In the genomic region with DNA sequence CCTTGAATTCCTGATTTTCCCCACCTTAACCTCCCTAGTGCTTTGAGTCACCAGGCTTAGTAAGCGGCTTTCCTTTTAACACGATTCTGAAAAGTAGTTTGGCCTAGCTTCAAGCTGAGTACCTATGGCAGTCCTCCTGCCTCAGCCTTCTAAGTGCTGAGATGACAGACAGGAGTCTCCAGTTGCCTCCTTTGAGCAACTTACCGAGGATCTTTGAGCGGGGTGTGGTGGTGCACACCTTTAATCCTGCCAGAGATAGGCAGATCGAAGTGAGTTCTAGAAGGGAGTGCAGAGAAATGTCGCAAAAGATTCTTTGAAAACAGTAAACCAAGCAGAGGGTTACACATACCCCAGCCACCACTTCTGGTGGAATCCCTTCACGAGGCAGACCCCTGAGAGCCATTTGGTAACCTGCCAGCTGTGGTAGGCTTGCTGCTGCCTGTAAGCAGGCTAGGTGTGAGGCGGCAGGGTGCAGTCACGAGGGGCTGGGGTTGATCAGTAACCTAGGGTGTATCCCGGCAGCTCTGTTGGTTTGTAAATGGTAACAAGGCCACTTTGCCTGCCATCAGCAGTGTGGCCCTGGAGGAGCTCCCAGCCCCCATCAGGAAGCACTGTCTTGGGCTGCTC, we compare ENCODE assay signal across 9 mouse cellular contexts. TPM values are rescaled to one million over a fixed set of nuclear protein-coding genes. Genes with fewer than 3 reads are reported as not detected.
A peak's percentile ranks its signal among the peaks of the same experiment; 100 is the strongest.
DNase-seq lines count a peak whose midpoint lies in the region; ATAC-seq and TF ChIP-seq lines count a peak whose summit lies in the region.
"Had no signal": no experiment of that assay in that cellular context is flagged by ENCODE, and none has a peak within 500 bp of the region (broad histone marks: within the 10 kb centered on the region; RNA-seq: fewer than 3 reads in every experiment).

No protein-coding gene starts in this region.

- H3K4me2 ChIP-seq in lung, embryonic 16.5 days (ENCODE audit: low read depth, low read length): peak overlapping the region; percentile 85

- peaks cover 0 to 37% of the 10 kb centered on the region in 2 experiments; a peak in 3 of 4 replicates for H3K4me1 ChIP-seq in ES-E14 (ENCODE audit: control insufficient read depth in 2 of 2, insufficient read depth in 2 of 2, low read length in 2 of 2, poor library complexity in 1 of 2)
- H3K4me1 ChIP-seq in embryonic fibroblast, embryonic 13.5 days (ENCODE audit: control insufficient read depth, insufficient read depth, low read length): peaks cover 13% of the 10 kb centered on the region; the same call in 1 of the 2 replicates
- H3K4me1 ChIP-seq in lung, embryonic 16.5 days (replicated peaks; ENCODE audit: control insufficient read depth, insufficient read depth, low read length): peaks cover 47% of the 10 kb centered on the region

- TF ChIP-seq POLR2A in embryonic fibroblast, embryonic 13.5 days (IDR thresholded peaks at IDR 0.05; ENCODE audit: low read depth, low read length): no peak; the same call in 1 of the 2 replicates

- DNase-seq in cerebellum, adult 11-12 months: peak; percentile 78
- no peak for DNase-seq in cerebellum, adult 8-10 months
- no peak for DNase-seq in ES-E14 (ENCODE audit: low read depth, low spot score)
- DNase-seq in kidney, adult 18-20 months: peak; percentile 90
- no peak for DNase-seq in frontal cortex, postnatal 10 days (ENCODE audit: low spot score in 2 of 2)
- no peak for DNase-seq in testis, postnatal 10 days (ENCODE audit: low spot score)

- no peak for TF ChIP-seq CTCF in embryonic fibroblast, embryonic 13.5 days (IDR thresholded peaks at IDR 0.05; ENCODE audit: borderline replicate concordance, insufficient read depth, low read length)

- H3K9me3 ChIP-seq in ES-E14 (ENCODE audit: control insufficient read depth, insufficient read depth, low read depth, low read length): no peaks in the 10 kb centered on the region
- H3K9me3 ChIP-seq in lung, embryonic 16.5 days (ENCODE audit: control insufficient read depth, low read length): no peaks in the 10 kb centered on the region

- H3K36me3 ChIP-seq in ES-E14 (ENCODE audit: control insufficient read depth, insufficient read depth, low read length, poor library complexity, severe bottlenecking): peaks cover 49% of the 10 kb centered on the region
- H3K36me3 ChIP-seq in lung, embryonic 16.5 days (ENCODE audit: control insufficient read depth, insufficient read depth, low read length): peaks cover 23% of the 10 kb centered on the region

- peak overlapping the region; percentile 94 to 95 for H3K4me3 ChIP-seq in ES-E14 (ENCODE audit: insufficient read depth in 1 of 2, low read depth in 1 of 2, low read length in 2 of 2, poor library complexity in 1 of 2, severe bottlenecking in 1 of 2)
- peak overlapping the region; percentile 97 for H3K4me3 ChIP-seq in embryonic fibroblast, embryonic 13.5 days (ENCODE audit: insufficient read depth, low read length)
- H3K4me3 ChIP-seq in lung, embryonic 16.5 days (ENCODE audit: low read length): peak overlapping the region; percentile 93

- WGBS in lung, embryonic 16.5 days: 2% methylated on average over 10 of the region's 10 CpGs

- in situ Hi-C loops in ES-E14 (cut with MboI; ENCODE audit: low sequenced_read_pairs in 2 of 2, unreplicated experiment in 2 of 2): no loop called here

- H3K27me3 ChIP-seq in lung, embryonic 16.5 days (ENCODE audit: control insufficient read depth, insufficient read depth, low read depth, low read length): no peaks in the 10 kb centered on the region
- H3K27me3 ChIP-seq: Patski had no signal

- peak overlapping the region; percentile 98 for H3K9ac ChIP-seq in ES-E14 (ENCODE audit: insufficient read depth, low read depth, low read length, poor library complexity, severe bottlenecking)
- H3K9ac ChIP-seq in lung, embryonic 16.5 days (ENCODE audit: low read length): peak overlapping the region; percentile 99

- no peak for ATAC-seq in lung, embryonic 16.5 days (ENCODE audit: low read depth)

- peak overlapping the region; percentile 99; the same call in 1 of the 2 replicates for H3K27ac ChIP-seq in ES-E14 (ENCODE audit: insufficient read depth, low read depth, low read length, poor library complexity, severe bottlenecking)
- H3K27ac ChIP-seq in embryonic fibroblast, embryonic 13.5 days (ENCODE audit: insufficient read depth, low read length): peak overlapping the region; percentile 94
- peak overlapping the region; percentile 100 for H3K27ac ChIP-seq in lung, embryonic 16.5 days (ENCODE audit: low read length)

TF ChIP-seq in ES-E14, 5 proteins besides CTCF, POLR2A, EP300 and RAD21:
- TF ChIP-seq CHD2 (IDR thresholded peaks at IDR 0.05; ENCODE audit: low read depth, low read length) (no peak), HCFC1 (IDR thresholded peaks at IDR 0.05; ENCODE audit: borderline replicate concordance, insufficient read depth, low read length) (no peak; the same call in 1 of the 2 replicates), MAFK (IDR thresholded peaks at IDR 0.05; ENCODE audit: insufficient read depth, low read depth, low read length) (no peak), ZNF384 (IDR thresholded peaks at IDR 0.05; ENCODE audit: low read depth, low read length) (no peak), ZC3H11A (IDR thresholded peaks at IDR 0.05; ENCODE audit: borderline replicate concordance, low read depth, low read length) (no peak)

RNA-seq across cellular contexts. Expression of gene Ptbp1, which starts 1.4 kb away (rescaled TPM):
- 403 and 408 TPM in 2 replicates for total RNA-seq in ES-E14 (2012; rRNA removed)
- polyA plus RNA-seq in embryonic fibroblast, embryonic 13.5 days (2011; ENCODE audit: insufficient read length, low read depth, missing spikeins): 351 and 422 TPM in 2 replicates
- 344 and 371 TPM in 2 replicates for polyA plus RNA-seq in lung, embryonic 16.5 days (2015; fragmentation: Nextera tagmentation; extraction: Ambion mirVana)

RNA-seq across cellular contexts. Expression of gene Prtn3, which starts 18.6 kb away (rescaled TPM):
- total RNA-seq in ES-E14 (2012; rRNA removed): 1.0 and 1.3 TPM in 2 replicates
- not detected in 2 replicates for polyA plus RNA-seq in embryonic fibroblast, embryonic 13.5 days (2011; ENCODE audit: insufficient read length, low read depth, missing spikeins)
- 3.0 and 4.0 TPM in 2 replicates for polyA plus RNA-seq in lung, embryonic 16.5 days (2015; fragmentation: Nextera tagmentation; extraction: Ambion mirVana)

RNA-seq across cellular contexts. Expression of gene Plppr3, which starts 18.8 kb away (rescaled TPM):
- 3.7 and 7.8 TPM in 2 replicates for total RNA-seq in ES-E14 (2012; rRNA removed)
- polyA plus RNA-seq in embryonic fibroblast, embryonic 13.5 days (2011; ENCODE audit: insufficient read length, low read depth, missing spikeins): 3.1 and 4.9 TPM in 2 replicates
- 22.6 and 26.4 TPM in 2 replicates for polyA plus RNA-seq in lung, embryonic 16.5 days (2015; fragmentation: Nextera tagmentation; extraction: Ambion mirVana)

RNA-seq across cellular contexts. Expression of gene Elane, which starts 30.4 kb away (rescaled TPM):
- total RNA-seq in ES-E14 (2012; rRNA removed): not detected in 2 replicates
- not detected in 2 replicates for polyA plus RNA-seq in embryonic fibroblast, embryonic 13.5 days (2011; ENCODE audit: insufficient read length, low read depth, missing spikeins)
- polyA plus RNA-seq in lung, embryonic 16.5 days (2015; fragmentation: Nextera tagmentation; extraction: Ambion mirVana): 0.26 and 1.2 TPM in 2 replicates
- polyA plus RNA-seq: Patski had no signal

RNA-seq across cellular contexts. Expression of gene Misp, which starts 34.9 kb away (rescaled TPM):
- 1.7 and 2.2 TPM in 2 replicates for total RNA-seq in ES-E14 (2012; rRNA removed)
- not detected in 2 replicates for polyA plus RNA-seq in embryonic fibroblast, embryonic 13.5 days (2011; ENCODE audit: insufficient read length, low read depth, missing spikeins)
- polyA plus RNA-seq in lung, embryonic 16.5 days (2015; fragmentation: Nextera tagmentation; extraction: Ambion mirVana): 10.6 and 13.5 TPM in 2 replicates

Comparison
In these comparisons a context has a peak if more than half of its experiments do, and no peak if none do; other contexts are left out.
1. DNase-seq: peak in cerebellum, adult 11-12 months (single experiment) and kidney, adult 18-20 months (single experiment); none in cerebellum, adult 8-10 months (single experiment), ES-E14 (single experiment), frontal cortex, postnatal 10 days (0 of 2) and testis, postnatal 10 days (single experiment).
2. Peak in every context shown above with its lines, with median percentiles within 50 percentile points of each other: H3K27ac ChIP-seq and H3K4me3 ChIP-seq.